Mouse (Mus musculus) MEL (cell line): ENCODE results near the gene Ston1.

Experiments used
- CTCF ChIP-seq, 3 experiments: IDR thresholded peaks in 2 of 3; conservative IDR thresholded peaks in 1 of 3; 2 replicates each; pipeline ENCODE4 v1.5.1; 2011 to 2012; ENCODE audit warnings: low read length in 3 of 3, low read depth in 2 of 3, mild to moderate bottlenecking in 2 of 3, improper control_type of control experiment in 1 of 3, inconsistent platforms in 1 of 3, mixed read lengths in 1 of 3, moderate library complexity in 1 of 3; ENCODE audit not compliant: control insufficient read depth in 1 of 3, insufficient read depth in 1 of 3, poor library complexity in 1 of 3, severe bottlenecking in 1 of 3
- EP300 ChIP-seq, 2 experiments: IDR thresholded peaks; 2 replicates each; pipeline ENCODE4 v1.6.1; 2011; ENCODE audit warnings: improper control_type of control experiment in 2 of 2, low read length in 2 of 2, low read depth in 1 of 2, mild to moderate bottlenecking in 1 of 2
- HCFC1 ChIP-seq: IDR thresholded peaks from 2 replicates; pipeline ENCODE4 v1.6.1; 2012; ENCODE audit warnings: low read depth, mild to moderate bottlenecking, inconsistent platforms, low read length, improper control_type of control experiment, moderate library complexity
- MAFK ChIP-seq: IDR thresholded peaks from 2 replicates; pipeline ENCODE4 v1.6.1; 2011; ENCODE audit warnings: low read depth, mild to moderate bottlenecking, low read length, improper control_type of control experiment, borderline replicate concordance
- SIN3A ChIP-seq: IDR thresholded peaks from 2 replicates; pipeline ENCODE4 v1.6.1; 2012; ENCODE audit warnings: low read length, improper control_type of control experiment, inconsistent platforms
- SMC3 ChIP-seq: IDR thresholded peaks from 2 replicates; pipeline ENCODE4 v1.6.1; 2011; ENCODE audit warnings: low read depth, low read length, improper control_type of control experiment
- USF2 ChIP-seq, 2 experiments: IDR thresholded peaks; 2 replicates each; pipeline ENCODE4 v1.6.1; 2011 to 2012; ENCODE audit warnings: improper control_type of control experiment in 2 of 2, low read length in 2 of 2, borderline replicate concordance in 1 of 2, inconsistent platforms in 1 of 2, low read depth in 1 of 2, mild to moderate bottlenecking in 1 of 2; ENCODE audit not compliant: insufficient read depth in 1 of 2

GRCm38 (mm10) chr17:88658510-88658909, 61.0 kb downstream of the Ston1 start:
- TF ChIP-seq SIN3A, result no peak
- no peak for TF ChIP-seq MAFK
- TF ChIP-seq USF2 (IDR thresholded peaks at IDR 0.05; ENCODE audit: borderline replicate concordance in 1 of 2, insufficient read depth in 1 of 2, low read depth in 1 of 2, low read length in 2 of 2), result no peak
- TF ChIP-seq HCFC1, result no peak
- TF ChIP-seq EP300 (IDR thresholded peaks at IDR 0.05; ENCODE audit: low read depth in 1 of 2, low read length in 2 of 2), result no peak
- TF ChIP-seq CTCF (IDR thresholded peaks at IDR 0.05 in 2 of 3, conservative IDR thresholded peaks at IDR 0.05 in 1 of 3; ENCODE audit: control insufficient read depth in 1 of 3, insufficient read depth in 1 of 3, low read depth in 2 of 3, low read length in 3 of 3, poor library complexity in 1 of 3, severe bottlenecking in 1 of 3), result no peak
- no peak for TF ChIP-seq SMC3
